Mouse (Mus musculus): Measurements from ENCODE around the gene Iqcj. TPM values are rescaled to one million over a fixed set of nuclear protein-coding genes. Genes with fewer than 3 reads are reported as not detected.

Iqcj gene
- polyA plus RNA-seq, 1 experiment from 2014 or later = not detected

DNA sequence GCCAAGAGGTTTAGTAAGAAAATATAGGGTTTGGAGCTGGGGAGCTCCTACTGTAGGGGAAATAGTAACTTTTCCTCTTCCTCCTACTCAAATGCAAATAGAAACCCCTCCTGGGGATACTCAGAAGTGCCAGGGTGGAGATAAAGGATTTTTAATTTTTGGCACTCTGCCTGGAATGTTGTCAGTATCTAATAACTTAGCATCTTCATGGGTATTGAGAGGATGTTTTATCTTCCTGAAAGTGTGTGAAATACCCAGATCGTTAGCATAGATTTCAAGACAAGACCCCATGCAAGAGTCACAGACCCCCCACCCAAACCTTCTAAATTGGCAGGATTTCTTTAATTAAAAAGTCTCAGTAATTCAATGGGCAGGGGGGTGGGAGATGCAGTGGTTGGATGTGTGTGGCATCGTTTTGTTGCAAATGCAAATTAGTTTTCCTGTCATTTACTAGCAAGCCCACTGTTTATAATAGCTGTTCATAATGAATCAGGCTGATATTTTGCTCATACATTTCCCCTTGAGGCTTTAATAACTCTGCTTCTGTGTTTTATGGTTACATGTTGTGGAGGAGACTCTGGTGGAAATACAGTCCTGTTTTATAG lies 213.2 kb downstream of the Iqcj start:
- no peak for ATAC-seq
- Histone ChIP-seq H3K27ac (ENCODE audit: low read depth) (no peak overlapping the region), H3K36me3 (replicated peaks; ENCODE audit: insufficient read depth, low read length) (no peaks in the 10 kb centered on the region), H3K4me1 (ENCODE audit: insufficient read depth) (no peaks in the 10 kb centered on the region), H3K27me3 (ENCODE audit: insufficient read depth, low read length) (no peaks in the 10 kb centered on the region), H3K4me2 (ENCODE audit: low read depth, low read length) (no peak overlapping the region), H3K9me3 (ENCODE audit: low read length) (no peaks in the 10 kb centered on the region), H3K9ac (replicated peaks) (no peak overlapping the region), H3K4me3 (ENCODE audit: low read depth, low read length) (no peak overlapping the region)
- no peak for DNase-seq
- TF ChIP-seq CTCF (IDR thresholded peaks at IDR 0.05; ENCODE audit: low read depth) = no peak
- TF ChIP-seq EP300 (IDR thresholded peaks at IDR 0.05; ENCODE audit: low read depth) = no peak
- WGBS (ENCODE audit: insufficient replicate concordance) = 50% methylated on average over 2 of the region's 2 CpGs

Other genes starting within 250 kb of the Iqcj start
- not detected in 2 replicates for gene Iqschfp, start within 50 bp of the Iqcj start, polyA plus RNA-seq (2015; fragmentation: Nextera tagmentation; extraction: Ambion mirVana)
- 2.3 and 2.7 TPM in 2 replicates for gene Schip1, start 172.6 kb downstream of the Iqcj start, polyA plus RNA-seq (2015; fragmentation: Nextera tagmentation; extraction: Ambion mirVana)